Mouse (Mus musculus): ENCODE results near the gene Best3.

Gene Best3

DNA sequence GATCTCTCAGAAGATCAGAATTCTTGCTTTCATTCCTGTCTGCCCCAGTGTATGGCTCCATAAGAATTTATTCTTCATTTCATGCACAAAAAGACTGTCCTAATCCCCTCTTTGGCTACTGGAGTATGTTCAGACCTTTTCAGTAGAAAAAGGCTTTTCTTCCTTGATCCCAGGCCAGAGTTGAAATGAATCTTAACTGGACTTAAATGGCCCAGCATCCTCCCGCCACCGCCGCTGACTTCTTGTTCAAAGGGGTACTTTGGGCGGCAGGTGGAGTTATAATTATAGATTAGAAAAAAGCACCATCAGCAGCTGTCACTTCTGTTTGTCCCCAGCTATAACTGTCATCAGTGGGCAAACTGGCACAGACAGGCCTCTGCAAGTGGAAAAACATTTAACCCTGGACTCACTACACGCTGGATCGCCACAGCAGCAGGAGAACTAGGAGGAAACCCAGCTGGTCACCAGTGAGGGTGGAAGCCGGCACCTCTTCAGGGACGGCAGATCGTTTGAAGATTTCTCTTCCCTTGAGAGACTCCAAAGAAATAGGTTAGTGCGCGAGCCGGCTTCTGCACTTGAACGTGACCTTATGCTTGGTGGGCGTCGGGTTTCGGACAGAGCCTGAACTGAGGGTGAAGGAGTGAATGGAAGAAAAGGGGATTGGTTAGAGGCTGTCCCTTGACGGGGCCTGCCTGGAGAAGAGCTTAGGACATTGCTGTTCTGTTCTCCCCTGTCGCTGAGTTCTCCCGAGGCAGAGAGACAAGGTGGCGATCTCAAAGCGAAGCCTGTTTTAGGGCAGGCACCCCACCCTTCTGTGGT, at the start of gene Best3:
Gene Best3, plus strand, starts transcription at position 51 of the 819 bp plus-strand sequence.
- no peak for DNase-seq (ENCODE audit: low spot score in 2 of 2)

- peak in 1 of 2 experiments; percentile 36 for DNase-seq (ENCODE audit: low spot score in 2 of 2)
Observed at GRCm38 (mm10) chr10:116943025-116943424, 43.1 kb upstream of the Best3 start.

GRCm38 (mm10) chr10:116944144-116944543, 42.0 kb upstream of the Best3 start:
- no peak for DNase-seq (ENCODE audit: low spot score in 2 of 2)

DNA sequence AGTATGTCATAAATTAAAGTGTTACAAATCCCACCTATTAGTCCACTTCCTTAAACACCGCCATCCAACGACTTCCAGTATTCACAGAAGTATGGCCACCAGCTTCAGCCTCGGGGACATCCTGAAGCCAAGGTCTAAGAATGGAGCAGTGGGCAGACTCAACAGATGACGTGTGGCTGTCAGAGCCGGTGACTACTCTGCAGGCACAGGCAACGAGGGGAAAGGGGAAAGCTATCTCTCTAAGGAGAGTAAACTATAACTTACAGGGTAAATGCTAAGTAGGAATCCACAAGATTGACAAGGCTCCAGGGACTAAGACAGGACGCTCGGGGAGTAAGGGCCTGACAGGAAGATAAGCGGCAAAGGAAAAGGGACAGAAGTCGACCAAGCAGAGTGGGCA, 41.2 kb upstream of the Best3 start:
- DNase-seq (ENCODE audit: low spot score in 2 of 2), result no peak

GRCm38 (mm10) chr10:116948414-116948813, 37.7 kb upstream of the Best3 start:
- no peak for DNase-seq (ENCODE audit: low spot score in 2 of 2)

DNA sequence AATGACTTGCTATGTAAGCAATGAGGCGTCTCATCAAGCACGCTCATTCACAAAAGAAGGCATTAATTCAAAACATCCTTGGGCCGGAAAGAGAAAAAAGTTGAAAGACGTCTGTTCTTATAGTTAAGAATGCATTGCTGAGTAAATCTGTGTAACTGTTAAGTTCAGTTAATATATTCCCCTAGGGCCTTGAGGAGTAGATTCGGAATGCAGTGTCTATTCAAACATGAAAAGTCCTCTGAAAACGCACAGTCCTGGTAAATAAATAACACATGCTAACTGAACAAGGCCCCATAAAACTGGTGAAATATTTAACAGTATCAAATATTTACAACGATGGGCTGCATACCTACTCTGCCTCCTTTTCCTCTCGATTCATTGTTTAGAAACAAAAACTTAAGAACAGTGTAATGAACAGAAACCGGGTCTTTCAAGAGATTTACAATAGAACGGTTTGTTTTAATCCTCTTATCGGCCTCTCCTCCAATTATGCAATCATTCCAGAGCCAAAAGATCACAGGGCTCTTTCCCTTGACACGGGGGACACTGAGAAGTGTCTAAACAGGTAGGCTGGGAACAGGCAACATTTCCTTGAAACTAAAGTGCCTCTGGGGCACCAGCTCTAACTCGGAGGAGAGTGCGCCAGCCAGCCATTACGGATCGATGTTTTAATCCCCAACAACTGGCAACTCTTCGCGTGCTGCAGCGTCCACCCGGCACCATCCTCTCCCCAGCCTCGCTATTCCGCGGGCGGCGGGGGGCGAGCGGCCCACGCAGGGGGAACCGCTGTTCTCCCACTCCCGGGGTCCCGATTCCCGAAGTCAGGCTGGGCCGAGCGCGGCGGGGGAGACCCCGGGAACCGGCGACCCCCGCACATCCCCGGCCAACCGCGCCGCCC, 36.8 kb upstream of the Best3 start:
- DNase-seq (ENCODE audit: low spot score in 2 of 2), result peak in 1 of 2 experiments; percentile 30

DNA sequence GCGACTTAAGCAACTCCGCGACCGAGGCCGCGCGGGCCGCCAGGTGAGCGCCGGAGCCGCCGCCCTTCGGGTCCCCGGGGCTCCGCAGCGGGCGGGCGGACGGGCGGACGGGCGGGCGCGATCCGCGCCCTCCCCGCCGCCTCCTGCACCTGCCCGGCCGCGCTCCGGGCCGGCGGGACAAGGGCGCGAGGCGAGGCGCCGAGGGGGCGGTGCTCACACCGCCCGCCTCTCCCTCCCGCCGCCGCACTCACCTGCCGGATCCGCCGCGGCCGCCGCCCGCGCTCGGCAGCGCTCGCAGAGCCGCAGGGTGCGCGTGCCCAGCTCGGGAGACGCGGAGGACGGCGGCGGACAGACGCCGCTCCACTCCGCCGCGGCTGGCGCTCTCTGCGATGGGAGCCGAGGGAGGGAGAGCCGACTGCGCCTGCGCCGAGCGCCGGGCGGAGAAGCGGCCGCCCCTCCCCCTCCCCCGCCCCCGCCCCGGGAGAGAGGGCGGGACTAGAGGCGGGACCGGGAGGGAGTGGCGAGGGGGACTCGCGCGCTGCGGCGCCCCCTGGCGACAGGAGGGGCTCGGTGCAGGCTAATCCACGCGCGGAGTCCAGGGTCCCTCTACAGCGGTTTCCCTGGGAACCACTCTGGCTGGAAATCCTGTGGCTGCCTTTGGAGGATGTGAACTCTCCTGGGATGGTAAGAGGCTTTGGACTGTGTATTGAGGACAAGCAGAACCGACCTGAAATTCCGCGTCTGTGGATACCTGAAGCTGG, 35.9 kb upstream of the Best3 start, which contains the start of gene Rab3ip:
Gene Rab3ip, minus strand, starts transcription at position 761 of the 761 bp plus-strand sequence.
- DNase-seq (ENCODE audit: low spot score in 2 of 2), result peak; percentile 82 to 86

- DNase-seq (ENCODE audit: low spot score in 2 of 2), result no peak
Observed at GRCm38 (mm10) chr10:116950886-116951285, 35.2 kb upstream of the Best3 start.

- DNase-seq (ENCODE audit: low spot score in 2 of 2), result no peak
Observed at GRCm38 (mm10) chr10:116955191-116955590, 30.9 kb upstream of the Best3 start.

DNA sequence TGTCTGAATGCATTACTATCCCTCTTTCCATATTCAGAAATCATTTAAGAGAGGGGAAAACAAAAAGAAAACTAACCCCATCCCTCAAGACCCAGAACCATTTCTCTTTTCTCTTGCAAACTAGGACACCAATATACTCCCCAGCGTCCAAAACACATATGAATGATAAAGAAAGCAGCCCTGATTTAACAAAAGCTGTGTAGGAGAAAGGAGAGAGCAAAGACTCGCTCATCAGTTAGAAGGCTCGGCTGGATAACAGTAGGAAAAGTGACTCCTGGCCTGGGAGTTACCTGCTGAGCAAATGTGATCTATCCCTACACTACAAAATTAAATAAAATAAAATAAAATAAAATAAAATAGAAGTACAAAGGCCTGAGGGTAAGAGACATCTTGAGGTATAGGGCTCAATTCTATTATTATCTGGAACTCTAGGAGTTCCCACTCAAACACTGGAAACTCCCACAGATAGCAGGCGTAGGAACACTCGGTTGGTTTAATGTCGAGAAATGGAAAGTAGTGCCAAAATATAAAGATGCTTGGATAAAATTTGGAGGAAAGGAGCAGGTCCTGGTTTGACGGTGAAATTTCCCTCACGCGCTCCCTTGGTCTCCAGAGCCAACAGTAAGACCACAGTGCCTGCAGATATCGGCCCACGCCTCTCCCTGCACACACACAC, 29.5 kb upstream of the Best3 start:
- DNase-seq (ENCODE audit: low spot score in 2 of 2), result no peak

DNA sequence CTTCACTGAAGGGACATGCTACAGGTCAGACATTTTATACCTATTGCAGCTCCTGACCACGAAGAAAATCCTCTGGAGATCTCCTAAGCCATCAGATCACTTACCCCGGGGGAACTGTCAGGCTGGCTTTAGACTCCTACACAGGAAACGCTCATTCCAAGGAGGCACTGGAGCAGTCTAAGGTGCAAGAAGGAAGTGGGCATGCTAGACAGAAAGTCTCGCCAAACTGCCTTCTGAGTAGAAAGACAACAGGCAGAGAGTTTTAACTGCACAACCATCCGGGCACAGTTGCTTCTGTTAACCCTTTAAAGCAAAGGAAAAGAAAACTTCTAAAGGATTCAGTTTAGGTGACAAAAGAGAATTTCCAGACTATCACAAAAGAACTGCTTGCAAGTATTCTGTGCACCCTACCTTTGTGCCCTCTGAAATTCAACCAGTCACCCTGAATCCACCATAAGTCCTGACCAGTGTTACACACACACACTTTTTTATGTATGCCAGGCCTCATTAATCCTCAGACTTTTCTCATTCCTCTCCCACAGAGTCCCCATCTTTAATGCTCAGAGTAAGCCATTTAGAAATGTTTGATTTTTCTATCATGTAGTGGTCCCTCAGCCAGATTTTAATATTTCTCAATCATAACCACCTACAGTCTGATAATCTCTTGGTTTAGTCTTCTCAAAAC, 28.1 kb upstream of the Best3 start:
- DNase-seq (ENCODE audit: low spot score in 2 of 2), result no peak

DNA sequence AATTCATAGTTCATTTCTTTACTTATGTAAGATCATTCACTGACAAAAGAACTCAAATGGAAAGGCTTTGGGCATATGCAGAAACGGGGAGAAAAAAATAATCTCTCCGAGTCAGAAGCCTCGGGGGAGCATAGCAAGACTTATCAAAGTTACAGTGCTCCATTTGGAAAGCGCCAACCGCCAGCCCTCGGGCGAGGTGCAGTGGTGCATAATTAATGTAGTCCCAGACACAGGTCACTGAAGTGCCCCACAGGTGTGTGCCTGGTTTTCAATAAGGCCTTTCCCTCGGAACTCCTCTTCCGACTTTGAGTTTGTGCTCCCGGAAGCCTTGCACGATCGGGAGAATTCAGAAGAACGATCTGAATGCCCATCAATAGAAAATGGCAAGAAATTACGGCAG, 24.0 kb upstream of the Best3 start:
- no peak for DNase-seq (ENCODE audit: low spot score in 2 of 2)

DNA sequence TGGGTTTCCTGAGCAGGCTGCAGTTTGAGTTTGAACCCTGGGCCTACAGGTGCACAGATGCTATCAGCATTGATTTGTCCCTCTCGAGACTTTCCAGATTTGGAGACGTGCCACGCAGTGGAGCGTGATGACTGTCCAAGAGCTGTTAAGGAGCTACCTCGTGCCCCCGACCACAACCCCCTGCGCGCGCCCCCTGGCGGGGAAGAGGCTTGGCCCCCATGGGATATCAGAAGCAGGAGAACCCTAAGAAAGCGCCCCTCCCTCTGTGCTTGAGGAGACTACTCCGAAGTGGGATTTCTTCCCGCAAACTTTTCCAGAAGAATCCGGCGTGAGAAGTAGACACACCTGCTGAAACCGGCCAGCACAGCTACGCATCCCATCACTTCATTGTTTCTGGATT, 23.3 kb upstream of the Best3 start:
- no peak for DNase-seq (ENCODE audit: low spot score in 2 of 2)

DNA sequence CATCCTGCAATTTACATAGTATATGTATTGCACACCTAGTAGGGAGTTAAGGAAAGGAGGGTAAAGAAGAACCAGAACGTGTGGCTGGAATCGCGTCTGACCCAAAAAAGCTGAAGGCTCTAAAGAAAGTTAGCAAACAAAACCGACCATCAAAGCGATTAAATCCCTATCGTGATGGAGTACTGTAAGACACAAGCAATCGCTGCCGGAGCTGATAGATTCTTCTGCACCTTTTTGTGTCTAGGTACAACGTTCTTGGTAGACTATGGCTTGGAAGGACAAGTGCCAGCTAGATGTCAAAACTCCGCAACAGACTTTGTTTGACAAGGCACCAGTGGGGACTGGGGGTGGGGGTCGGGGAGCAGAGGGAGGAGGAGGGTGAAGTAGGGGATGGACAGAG, 22.0 kb upstream of the Best3 start:
- DNase-seq (ENCODE audit: low spot score in 2 of 2), result no peak

DNA sequence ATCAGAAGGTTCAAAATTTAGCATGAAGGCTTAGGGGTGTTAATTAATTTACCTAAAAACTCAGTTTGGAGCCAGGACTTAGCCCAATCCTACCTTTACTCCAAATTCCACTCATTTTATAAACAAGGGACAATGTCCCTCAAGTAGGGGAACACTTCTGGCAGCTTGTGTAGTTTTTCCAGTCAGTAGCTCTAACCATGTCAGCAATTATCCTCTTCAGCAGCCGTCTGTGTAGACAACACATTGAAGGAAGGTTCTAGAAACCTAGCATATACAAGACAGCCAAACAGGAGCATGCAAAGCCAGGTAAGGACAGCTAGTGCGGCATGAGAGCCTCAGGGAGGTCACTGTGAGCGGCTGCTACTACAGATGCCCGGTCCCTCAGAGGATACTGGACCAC, 21.5 kb upstream of the Best3 start:
- DNase-seq (ENCODE audit: low spot score in 2 of 2), result no peak

DNA sequence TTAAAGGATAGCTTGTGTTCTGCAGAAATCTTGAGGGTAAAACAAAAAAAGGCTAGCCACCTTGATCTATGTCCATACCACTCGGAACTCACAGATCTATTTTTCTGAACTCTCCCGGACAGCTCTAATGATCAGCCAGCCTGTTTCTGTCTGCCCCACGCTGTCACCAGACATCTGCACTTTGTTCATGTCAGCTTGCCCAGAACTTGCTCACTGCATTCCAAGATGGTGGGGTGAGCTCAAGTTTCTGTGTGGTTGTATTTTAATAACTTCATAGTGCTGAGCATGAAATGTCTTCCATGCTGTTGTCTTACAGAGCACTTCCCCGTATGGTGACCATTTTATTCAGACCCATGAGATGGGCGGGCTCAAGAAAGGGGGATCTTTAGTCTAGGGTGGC, 20.8 kb upstream of the Best3 start:
- no peak for DNase-seq (ENCODE audit: low spot score in 2 of 2)

DNA sequence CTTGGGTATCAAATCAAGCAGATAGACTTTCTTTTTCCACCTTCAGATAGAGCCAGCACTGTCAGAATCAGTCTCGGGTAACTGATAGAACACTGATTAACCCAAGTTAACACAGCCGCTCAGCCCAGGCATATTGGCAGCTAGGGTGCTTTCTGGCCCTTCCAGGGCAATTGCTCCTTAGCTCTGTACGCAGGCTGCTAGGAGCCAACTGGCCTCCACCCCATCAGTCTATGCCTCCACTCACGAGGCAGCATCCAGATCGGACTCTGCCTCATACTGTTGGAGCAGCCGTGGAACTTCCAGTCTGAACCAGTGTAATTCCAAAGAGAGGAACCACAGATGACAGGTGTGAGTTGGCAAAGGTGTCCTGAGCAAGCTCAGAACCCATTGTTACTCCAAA, 20.0 kb upstream of the Best3 start:
- DNase-seq (ENCODE audit: low spot score in 2 of 2), result no peak

DNA sequence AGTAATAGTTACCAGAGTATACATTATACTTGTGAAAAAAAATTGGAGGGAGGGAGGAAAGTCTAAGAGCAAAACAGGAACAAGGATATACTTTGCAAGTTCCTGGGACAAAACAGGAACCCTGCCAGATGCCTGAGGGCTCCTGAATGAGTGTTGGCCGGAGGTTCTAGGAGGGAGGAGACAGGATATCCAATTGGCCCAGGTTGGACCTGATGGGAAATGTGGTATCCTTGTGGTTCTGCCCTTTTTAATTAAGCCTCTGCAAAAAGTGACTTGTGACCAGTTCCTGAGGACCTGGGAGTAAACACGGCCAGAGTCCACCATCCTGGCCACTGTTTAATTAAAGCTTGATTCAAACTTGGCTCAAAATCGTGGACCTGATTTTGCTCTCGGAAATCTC, 17.4 kb upstream of the Best3 start:
- no peak for DNase-seq (ENCODE audit: low spot score in 2 of 2)

- DNase-seq (ENCODE audit: low spot score in 2 of 2), result no peak
Observed at GRCm38 (mm10) chr10:116972509-116972908, 13.6 kb upstream of the Best3 start, which contains the start of gene Gm10271. Gene Gm10271 (minus strand): TSS chr10:116972609.

- DNase-seq (ENCODE audit: low spot score in 2 of 2), result no peak
Observed at GRCm38 (mm10) chr10:116977455-116977854, 8.7 kb upstream of the Best3 start.

DNA sequence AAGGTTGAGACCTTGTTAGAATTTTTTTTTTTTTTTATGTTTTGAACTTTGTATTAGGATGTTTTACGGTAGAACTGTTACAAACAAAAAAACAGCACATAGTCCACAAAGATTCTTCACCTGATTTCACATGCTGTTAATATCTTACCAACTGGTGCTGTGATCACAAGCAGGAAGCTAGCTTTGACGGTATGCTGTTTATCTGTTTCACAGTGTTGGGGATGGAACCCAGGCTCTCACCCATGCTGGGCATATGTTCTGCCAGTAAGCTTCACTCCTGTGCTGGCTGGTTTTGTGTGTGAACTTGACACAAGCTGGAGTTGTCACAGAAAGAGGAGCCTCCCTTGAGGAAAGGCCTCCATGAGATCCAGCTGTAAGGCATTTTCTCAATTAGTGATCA, 8.3 kb upstream of the Best3 start:
- no peak for DNase-seq (ENCODE audit: low spot score in 2 of 2)

Measured in spleen, postnatal 14 days (tissue).